Mouse (Mus musculus): ENCODE results near the gene Ubl7. TPM values are rescaled to one million over a fixed set of nuclear protein-coding genes. Genes with fewer than 3 reads are reported as not detected.

Gene Ubl7
- polyA plus RNA-seq, 1 experiment, result 35.9 TPM

DNA sequence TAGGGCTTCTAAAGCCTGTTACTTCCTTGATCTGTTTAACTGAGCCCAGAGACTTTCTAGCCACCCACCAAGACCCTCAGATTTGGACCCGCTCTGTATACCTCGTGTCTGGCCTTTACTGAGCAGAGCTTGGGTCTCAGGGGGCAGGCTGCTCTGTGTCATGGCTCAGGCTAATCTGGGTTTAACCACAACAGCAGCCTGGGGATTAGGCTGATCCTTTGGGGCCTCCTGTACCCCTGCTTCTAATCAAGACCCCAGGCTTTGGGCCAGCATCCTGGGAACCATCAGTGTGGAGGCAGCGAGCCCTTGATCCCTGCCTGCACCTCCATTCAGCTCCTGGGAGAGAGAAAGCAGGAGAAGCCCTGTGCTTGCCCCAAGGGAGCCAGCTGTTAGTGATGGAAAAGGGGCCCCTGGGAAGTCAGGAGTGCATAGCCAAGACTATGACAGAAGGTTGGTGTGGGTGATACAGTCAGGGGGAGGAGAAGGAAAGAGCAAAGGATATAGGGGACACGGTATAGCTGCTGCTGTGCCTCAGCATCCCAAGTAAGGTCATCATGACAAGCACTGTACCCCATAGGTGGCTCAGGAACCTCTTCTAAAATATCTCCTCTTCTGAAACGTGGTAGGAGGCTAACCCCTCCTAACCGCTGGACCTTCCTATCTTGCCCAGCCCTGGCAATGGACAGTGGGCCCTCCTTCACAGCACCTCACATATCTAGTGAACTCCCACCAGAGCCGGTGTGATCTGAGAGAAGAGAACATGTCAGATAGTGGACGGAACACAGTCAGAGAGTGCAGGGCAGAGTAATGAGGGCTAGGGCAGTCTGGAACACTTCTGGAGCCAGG is 35.2 kb downstream of the Ubl7 start:
- TF ChIP-seq POLR2A (IDR thresholded peaks at IDR 0.05; ENCODE audit: borderline replicate concordance, control insufficient read depth, low read depth, low read length), result no peak
- TF ChIP-seq CTCF (IDR thresholded peaks at IDR 0.05; ENCODE audit: control insufficient read depth, insufficient read depth, low read length), result no peak
- Histone ChIP-seq H3K27ac (ENCODE audit: control insufficient read depth, insufficient read depth, low read depth, low read length, poor library complexity) (no peak overlapping the region), H3K4me1 (ENCODE audit: control insufficient read depth, insufficient read depth, low read length) (no peaks in the 10 kb centered on the region; the same call in 1 of the 2 replicates), H3K4me3 (replicated peaks; ENCODE audit: control insufficient read depth, low read depth, low read length) (no peak overlapping the region)
- WGBS, result 79% methylated on average over 8 of the region's 8 CpGs

DNA sequence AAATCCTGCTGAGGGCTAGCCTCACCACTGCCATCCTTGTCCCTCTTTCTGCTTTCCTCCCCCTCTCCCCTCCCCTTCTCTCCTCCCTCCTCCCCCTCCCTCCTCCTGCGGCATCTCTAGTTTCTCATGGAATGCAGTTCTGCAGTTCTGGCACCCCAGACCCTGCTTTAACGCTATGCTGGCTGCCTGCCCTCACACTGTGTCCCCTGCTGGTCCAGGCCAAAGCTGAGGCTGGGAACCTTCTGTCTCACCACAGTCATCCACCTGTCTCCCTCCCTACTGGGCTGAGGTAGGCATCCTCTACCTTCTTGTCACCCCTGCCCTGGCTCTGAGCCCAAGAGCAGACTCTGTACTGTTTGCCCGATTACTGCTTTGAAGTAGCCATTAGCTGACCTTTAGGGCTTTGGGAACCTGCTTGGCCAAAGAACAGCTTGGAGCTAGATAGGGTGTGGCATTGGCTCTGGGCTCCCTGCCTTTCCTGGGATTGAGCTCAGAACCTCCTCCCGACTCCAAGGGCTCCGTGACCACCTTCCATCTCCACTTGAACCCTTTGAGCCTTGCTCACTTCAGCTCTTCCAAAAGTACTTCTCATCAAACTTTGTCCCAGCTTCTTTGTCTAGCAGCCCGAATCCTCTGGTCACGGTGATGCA is 36.7 kb downstream of the Ubl7 start:
- WGBS, result 81% methylated on average over 7 of the region's 7 CpGs
- H3K27ac ChIP-seq (ENCODE audit: control insufficient read depth, insufficient read depth, low read depth, low read length, poor library complexity), result no peak overlapping the region
- no peak overlapping the region for H3K4me3 ChIP-seq (replicated peaks; ENCODE audit: control insufficient read depth, low read depth, low read length)
- no peaks in the 10 kb centered on the region; the same call in 1 of the 2 replicates for H3K4me1 ChIP-seq (ENCODE audit: control insufficient read depth, insufficient read depth, low read length)
- no peak for TF ChIP-seq POLR2A (IDR thresholded peaks at IDR 0.05; ENCODE audit: borderline replicate concordance, control insufficient read depth, low read depth, low read length)

DNA sequence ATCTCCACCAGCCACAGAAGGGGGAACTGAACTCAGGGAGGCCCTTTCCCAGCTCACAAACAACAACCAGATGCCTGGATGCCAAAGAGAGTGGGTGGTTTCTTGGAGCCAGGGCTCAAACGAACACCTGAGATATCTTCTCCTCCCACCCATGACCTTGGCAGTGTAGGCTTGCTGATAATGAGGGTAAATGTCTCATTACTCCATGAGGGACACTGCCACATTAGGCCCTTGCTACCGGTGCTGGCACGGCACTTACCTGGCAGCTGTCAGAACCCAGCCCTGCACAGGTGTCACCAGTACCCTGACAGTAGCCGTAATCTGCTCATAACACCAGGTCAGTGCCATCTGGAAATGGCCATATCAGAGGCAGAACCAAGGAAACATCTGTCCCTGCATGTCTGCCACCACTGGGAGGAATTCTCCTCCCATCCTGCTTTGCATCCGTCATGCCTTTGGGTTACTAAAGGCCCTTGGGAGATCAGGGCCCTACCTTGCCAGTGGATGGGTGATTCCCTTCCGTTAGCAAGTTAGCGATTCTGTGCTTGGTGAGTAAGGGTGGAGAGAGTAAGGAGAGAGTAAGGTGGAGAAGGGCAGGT is 37.7 kb downstream of the Ubl7 start:
- 82% methylated on average over 7 of the region's 7 CpGs for WGBS

DNA sequence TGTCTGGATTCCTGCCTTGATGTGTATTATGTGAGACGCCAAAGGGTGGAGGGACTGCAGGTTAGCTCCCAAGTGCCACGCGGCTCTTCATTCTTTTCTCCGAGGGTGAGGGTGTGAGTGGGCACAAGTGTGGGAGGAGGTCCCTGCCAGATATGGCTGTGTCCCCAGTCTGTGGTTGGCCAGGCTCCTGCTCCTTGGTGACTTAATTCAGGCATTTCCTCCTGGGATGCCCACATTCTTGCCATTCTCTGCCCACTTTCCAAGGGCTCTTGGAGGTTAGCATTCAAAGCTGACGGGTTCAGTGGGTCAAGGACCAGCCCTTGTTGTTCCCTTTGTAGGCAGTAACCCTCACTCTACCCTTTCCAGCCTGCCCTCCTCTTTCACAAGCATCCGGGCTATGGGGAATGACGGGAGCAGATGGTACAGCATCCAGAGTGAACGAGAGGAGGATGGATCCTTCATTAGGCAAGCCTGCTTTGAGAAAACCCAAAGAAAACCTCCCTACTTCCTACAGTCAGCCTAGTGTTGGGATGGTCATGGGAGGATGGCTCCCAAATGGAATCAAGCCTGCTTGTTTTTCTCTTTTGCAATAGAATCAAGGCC is 38.4 kb downstream of the Ubl7 start:
- 79% methylated on average over 8 of the region's 8 CpGs for whole genome bisulfite sequencing
- no peak overlapping the region for H3K27ac ChIP-seq (ENCODE audit: control insufficient read depth, insufficient read depth, low read depth, low read length, poor library complexity)
- peaks cover 3% of the 10 kb centered on the region for H3K4me1 ChIP-seq (ENCODE audit: control insufficient read depth, insufficient read depth, low read length)
- TF ChIP-seq CTCF (IDR thresholded peaks at IDR 0.05; ENCODE audit: control insufficient read depth, insufficient read depth, low read length), result no peak
- TF ChIP-seq POLR2A (IDR thresholded peaks at IDR 0.05; ENCODE audit: borderline replicate concordance, control insufficient read depth, low read depth, low read length), result no peak
- no peak overlapping the region for H3K4me3 ChIP-seq (replicated peaks; ENCODE audit: control insufficient read depth, low read depth, low read length)

More for the DNA sequence above, 37.7 kb downstream of the Ubl7 start:
- Histone ChIP-seq H3K27ac (ENCODE audit: control insufficient read depth, insufficient read depth, low read depth, low read length, poor library complexity) (no peak overlapping the region), H3K4me3 (replicated peaks; ENCODE audit: control insufficient read depth, low read depth, low read length) (no peak overlapping the region), H3K4me1 (ENCODE audit: control insufficient read depth, insufficient read depth, low read length) (peaks cover 2% of the 10 kb centered on the region)
- TF ChIP-seq CTCF (IDR thresholded peaks at IDR 0.05; ENCODE audit: control insufficient read depth, insufficient read depth, low read length), result no peak
- no peak for TF ChIP-seq POLR2A (IDR thresholded peaks at IDR 0.05; ENCODE audit: borderline replicate concordance, control insufficient read depth, low read depth, low read length)

DNA sequence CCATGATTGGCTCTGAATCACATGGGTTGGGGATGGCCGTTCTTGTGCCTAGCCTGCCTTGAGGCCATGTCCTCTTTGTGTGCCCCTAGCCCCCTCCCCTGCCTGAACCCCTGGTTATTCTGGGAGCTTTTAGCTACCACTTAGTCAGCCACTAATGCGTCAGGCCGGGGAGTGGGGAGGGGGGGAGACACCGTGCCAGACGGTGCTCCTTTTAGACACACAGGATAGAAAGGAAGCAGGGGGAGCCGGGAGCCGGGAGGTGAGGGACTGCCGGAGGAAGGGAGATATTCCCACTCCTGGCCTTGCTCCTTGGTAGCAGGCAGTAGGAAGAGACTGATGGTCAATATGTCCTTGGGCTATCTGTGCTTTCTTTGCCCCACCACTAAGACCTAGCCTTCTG is 39.1 kb downstream of the Ubl7 start:
- 81% methylated on average over 8 of the region's 8 CpGs for WGBS

DNA sequence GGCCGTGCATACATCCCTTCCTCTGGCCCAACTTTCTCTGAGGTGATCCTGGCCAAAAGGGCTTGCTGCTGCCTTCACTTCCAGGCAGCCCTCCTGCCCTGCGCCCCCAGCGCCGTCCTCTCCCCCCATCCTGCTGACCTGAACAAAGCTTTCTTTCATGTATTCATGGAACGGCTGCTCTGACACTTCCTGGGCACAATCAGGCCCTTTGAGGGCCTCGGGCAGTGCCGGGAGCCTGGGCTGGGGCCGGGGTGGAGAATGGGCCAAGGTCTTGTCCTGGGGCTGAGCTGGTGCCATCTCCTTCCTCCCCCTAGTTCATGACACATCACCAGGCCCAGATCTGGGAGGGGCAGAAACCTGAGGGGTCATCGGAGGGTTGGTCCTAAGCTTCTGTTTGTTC is 39.7 kb downstream of the Ubl7 start:
- TF ChIP-seq POLR2A (IDR thresholded peaks at IDR 0.05; ENCODE audit: borderline replicate concordance, control insufficient read depth, low read depth, low read length), result no peak
- no peak for TF ChIP-seq CTCF (IDR thresholded peaks at IDR 0.05; ENCODE audit: control insufficient read depth, insufficient read depth, low read length)
- Histone ChIP-seq H3K4me3 (replicated peaks; ENCODE audit: control insufficient read depth, low read depth, low read length) (no peak overlapping the region), H3K4me1 (ENCODE audit: control insufficient read depth, insufficient read depth, low read length) (peaks cover 6% of the 10 kb centered on the region), H3K27ac (ENCODE audit: control insufficient read depth, insufficient read depth, low read depth, low read length, poor library complexity) (no peak overlapping the region)
- 82% methylated on average over 9 of the region's 9 CpGs for WGBS

More for the DNA sequence above, 39.1 kb downstream of the Ubl7 start:
- Histone ChIP-seq H3K4me3 (replicated peaks; ENCODE audit: control insufficient read depth, low read depth, low read length) (no peak overlapping the region), H3K4me1 (ENCODE audit: control insufficient read depth, insufficient read depth, low read length) (peaks cover 3% of the 10 kb centered on the region), H3K27ac (ENCODE audit: control insufficient read depth, insufficient read depth, low read depth, low read length, poor library complexity) (no peak overlapping the region)
- TF ChIP-seq POLR2A (IDR thresholded peaks at IDR 0.05; ENCODE audit: borderline replicate concordance, control insufficient read depth, low read depth, low read length) (no peak), CTCF (IDR thresholded peaks at IDR 0.05; ENCODE audit: control insufficient read depth, insufficient read depth, low read length) (no peak)

DNA sequence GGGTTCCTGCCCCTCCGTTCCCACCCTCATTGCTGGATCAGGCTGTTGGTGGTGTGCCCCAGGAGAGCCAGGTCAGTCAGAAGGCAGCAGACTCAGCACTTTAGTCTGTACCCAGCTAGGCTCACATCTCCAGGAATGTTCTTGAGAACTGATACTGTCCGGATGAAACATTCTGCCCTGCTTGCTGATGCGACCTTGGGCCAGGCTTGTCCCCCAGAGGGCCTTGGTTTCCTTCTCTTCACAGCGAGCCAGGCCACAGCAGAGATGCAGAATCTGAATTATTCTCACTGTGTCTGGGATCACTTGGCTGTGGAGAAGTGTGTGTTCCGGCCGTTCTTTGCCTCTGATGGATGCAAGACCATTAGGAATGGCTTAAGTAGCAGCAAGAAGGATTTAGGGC is 41.2 kb downstream of the Ubl7 start:
- 80% methylated on average over 6 of the region's 6 CpGs for WGBS

More for the DNA sequence above, 41.2 kb downstream of the Ubl7 start:
- Histone ChIP-seq H3K4me3 (replicated peaks; ENCODE audit: control insufficient read depth, low read depth, low read length) (no peak overlapping the region), H3K27ac (ENCODE audit: control insufficient read depth, insufficient read depth, low read depth, low read length, poor library complexity) (no peak overlapping the region), H3K4me1 (ENCODE audit: control insufficient read depth, insufficient read depth, low read length) (peaks cover 15% of the 10 kb centered on the region)
- no peak for TF ChIP-seq POLR2A (IDR thresholded peaks at IDR 0.05; ENCODE audit: borderline replicate concordance, control insufficient read depth, low read depth, low read length)
- no peak for TF ChIP-seq CTCF (IDR thresholded peaks at IDR 0.05; ENCODE audit: control insufficient read depth, insufficient read depth, low read length)
